Mouse (Mus musculus) A20 (cell line): ENCODE data around the gene Ror1.

Experiments used
- DNase-seq: peaks from one replicate; pipeline ENCODE4 v3.0.0-alpha.2; 2011; ENCODE audit warnings: low read depth, low spot score

Gene Ror1

DNA sequence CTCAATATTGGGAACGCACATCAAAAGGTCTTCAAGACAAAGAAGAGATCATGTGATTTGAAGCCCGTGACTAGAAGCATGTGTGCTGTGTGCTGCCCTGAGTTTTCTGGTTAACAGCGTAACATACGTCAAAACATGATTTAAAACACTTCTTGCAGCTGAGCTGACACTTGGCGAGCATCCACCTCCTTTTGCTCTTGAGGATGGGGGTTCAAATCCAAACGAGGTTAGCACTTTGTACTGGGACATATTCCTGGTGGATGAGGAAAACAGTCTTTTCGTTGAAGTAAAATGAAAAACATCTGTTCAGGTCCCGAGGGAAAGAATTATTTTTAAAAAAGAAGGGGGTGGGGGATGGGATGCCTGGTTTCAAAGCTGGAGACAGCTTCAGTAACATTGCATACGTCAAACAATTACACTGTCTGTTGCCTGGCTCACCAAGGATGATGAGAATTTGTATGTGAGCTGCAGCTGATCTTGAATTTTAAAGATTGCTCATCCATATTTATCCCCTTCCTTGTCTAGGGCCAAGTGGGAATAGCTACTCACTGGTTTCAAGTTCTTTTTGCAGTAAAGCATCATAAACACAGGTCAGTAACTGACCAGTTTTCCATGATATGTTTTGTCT, 367.0 kb downstream of the Ror1 start:
- no peak for DNase-seq

DNA sequence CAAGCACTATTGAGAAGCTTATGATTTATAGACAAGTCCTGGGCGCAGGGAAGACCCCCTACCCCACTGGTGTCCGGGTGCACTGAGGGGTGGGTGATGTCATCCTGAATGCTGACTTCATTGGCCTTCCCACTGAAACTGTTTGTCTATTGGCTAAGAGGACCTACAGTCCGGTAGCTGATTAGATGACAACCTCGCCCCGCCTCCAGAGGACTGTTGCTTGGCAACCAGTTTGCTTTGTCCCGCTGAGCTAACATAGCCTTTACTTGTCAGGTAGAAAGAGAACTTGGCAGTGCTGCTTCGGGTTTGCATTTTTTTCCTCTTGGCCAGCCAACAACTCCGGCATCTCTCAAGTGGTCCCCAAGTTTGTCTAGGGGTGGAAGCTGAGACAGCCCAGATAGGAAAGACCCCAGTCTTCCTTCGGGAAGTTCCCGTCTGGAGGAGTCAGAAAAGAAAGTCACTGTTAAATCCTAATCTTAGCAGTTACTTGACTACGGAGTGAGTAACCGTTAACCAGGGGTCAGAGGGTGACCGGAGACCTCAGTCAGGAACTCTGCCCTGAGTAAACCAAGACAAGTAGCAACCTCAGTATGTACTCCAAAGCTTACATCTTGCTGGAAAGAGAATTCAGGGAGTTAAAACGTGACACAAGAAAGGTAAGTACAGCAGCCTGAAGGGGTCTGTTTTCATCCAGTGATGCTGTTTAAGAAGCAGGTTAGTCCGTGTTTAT, 383.2 kb downstream of the Ror1 start, which contains the start of gene Ube2u:
Ube2u (plus strand) TSS at position 258 of the 730 bp plus-strand sequence.
- no peak for DNase-seq

DNA sequence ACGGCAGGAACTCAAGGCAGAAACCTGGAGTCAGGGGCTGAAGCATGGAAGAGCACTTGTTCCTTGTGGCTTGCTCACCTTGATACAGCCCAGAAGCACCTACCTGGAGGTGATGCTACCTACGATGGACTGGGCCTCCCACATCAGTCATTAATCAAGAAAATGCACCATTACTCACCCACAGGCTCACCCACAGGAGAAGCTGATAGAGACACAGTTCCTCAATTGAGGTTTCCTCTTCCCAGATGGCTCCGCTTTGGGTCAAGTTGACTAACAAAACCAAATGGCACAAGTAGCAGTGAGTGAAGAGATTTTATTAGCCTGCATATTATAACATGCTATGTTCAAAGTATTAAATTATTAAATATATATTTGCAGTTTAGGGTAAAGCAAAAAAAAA, 392.9 kb downstream of the Ror1 start:
- DNase-seq = no peak
